Mouse (Mus musculus): ENCODE measurements around the gene Dtx2. TPM values are rescaled to one million over a fixed set of nuclear protein-coding genes. Genes with fewer than 3 reads are reported as not detected.
"Not testable (repeated sequence)": the region's sequence is repeated elsewhere in the genome, so short reads cannot be mapped to it uniquely, and the experiment has no call there.

Dtx2 gene
- polyA plus RNA-seq, 1 experiment from 2014 or later = 17.4 TPM

- 8% methylated on average over 12 of the region's 12 CpGs for WGBS
- Histone ChIP-seq H3K27ac (replicated peaks in 1 of 2; ENCODE audit: control insufficient read depth in 1 of 2, insufficient read depth in 1 of 2, low read depth in 2 of 2, low read length in 2 of 2) (no peak overlapping the region), H3K4me2 (ENCODE audit: low read length) (no peak overlapping the region), H3K9me3 (ENCODE audit: control insufficient read depth, low read length) (no peaks in the 10 kb centered on the region), H3K4me1 (ENCODE audit: control insufficient read depth in 2 of 2, insufficient read depth in 2 of 2, low read length in 2 of 2) (no peaks in the 10 kb centered on the region), H3K4me3 (ENCODE audit: control insufficient read depth in 1 of 2, insufficient read depth in 1 of 2, low read depth in 1 of 2, low read length in 2 of 2) (no peak overlapping the region), H3K36me3 (ENCODE audit: control insufficient read depth, insufficient read depth, low read length) (no peaks in the 10 kb centered on the region), H3K9ac (ENCODE audit: low read length) (no peak overlapping the region), H3K27me3 (ENCODE audit: control insufficient read depth, insufficient read depth, low read length) (peaks cover 10% of the 10 kb centered on the region; the same call in 1 of the 2 replicates)
- no peak for ATAC-seq (ENCODE audit: insufficient number of reproducible peaks, insufficient read depth, low FRiP score, low read depth)
Measured at GRCm38 (mm10) chr5:136061567-136061966, 67.0 kb downstream of the Dtx2 start.

DNA sequence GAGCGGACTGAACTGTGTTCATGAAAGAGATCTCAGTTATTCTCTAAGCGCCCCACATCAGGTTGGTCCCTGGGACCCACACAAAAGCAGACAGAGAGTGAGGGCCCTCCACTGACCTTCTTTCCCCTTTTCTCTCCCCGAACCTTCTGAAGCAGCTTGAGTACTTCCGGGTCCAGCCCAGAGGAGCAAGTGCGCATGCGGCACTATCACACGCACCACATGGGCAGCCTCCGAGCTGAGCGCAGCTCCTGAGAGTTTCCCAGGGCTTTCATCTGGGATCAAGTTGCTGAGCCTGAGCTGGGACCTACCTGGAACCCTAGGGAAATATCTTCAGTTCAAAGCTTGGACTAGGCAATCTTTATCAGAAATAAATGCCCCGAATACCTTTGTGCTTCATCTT lies 69.3 kb downstream of the Dtx2 start:
- no peak overlapping the region for H3K9ac ChIP-seq (ENCODE audit: low read length)
- H3K27ac ChIP-seq (replicated peaks in 1 of 2; ENCODE audit: control insufficient read depth in 1 of 2, insufficient read depth in 1 of 2, low read depth in 2 of 2, low read length in 2 of 2) = no peak overlapping the region
- H3K4me2 ChIP-seq (ENCODE audit: low read length) = no peak overlapping the region
- H3K4me1 ChIP-seq (ENCODE audit: control insufficient read depth in 2 of 2, insufficient read depth in 2 of 2, low read length in 2 of 2) = no peaks in the 10 kb centered on the region
- H3K4me3 ChIP-seq (ENCODE audit: control insufficient read depth in 1 of 2, insufficient read depth in 1 of 2, low read depth in 1 of 2, low read length in 2 of 2) = no peak overlapping the region
- ATAC-seq (ENCODE audit: insufficient number of reproducible peaks, insufficient read depth, low FRiP score, low read depth) = no peak
- no peaks in the 10 kb centered on the region for H3K27me3 ChIP-seq (ENCODE audit: control insufficient read depth, insufficient read depth, low read length)
- H3K36me3 ChIP-seq (ENCODE audit: control insufficient read depth, insufficient read depth, low read length) = no peaks in the 10 kb centered on the region
- WGBS = 86% methylated on average over 10 of the region's 10 CpGs
- no peaks in the 10 kb centered on the region for H3K9me3 ChIP-seq (ENCODE audit: control insufficient read depth, low read length)

- not testable (repeated sequence) for H3K36me3 ChIP-seq (ENCODE audit: control insufficient read depth, insufficient read depth, low read length); H3K4me1 ChIP-seq (ENCODE audit: control insufficient read depth in 2 of 2, insufficient read depth in 2 of 2, low read length in 2 of 2); H3K9ac ChIP-seq (ENCODE audit: low read length); H3K9me3 ChIP-seq (ENCODE audit: control insufficient read depth, low read length); H3K4me3 ChIP-seq (ENCODE audit: control insufficient read depth in 1 of 2, insufficient read depth in 1 of 2, low read depth in 1 of 2, low read length in 2 of 2); ATAC-seq (ENCODE audit: insufficient number of reproducible peaks, insufficient read depth, low FRiP score, low read depth); H3K27me3 ChIP-seq (ENCODE audit: control insufficient read depth, insufficient read depth, low read length); H3K27ac ChIP-seq (replicated peaks in 1 of 2; ENCODE audit: control insufficient read depth in 1 of 2, insufficient read depth in 1 of 2, low read depth in 2 of 2, low read length in 2 of 2); H3K4me2 ChIP-seq (ENCODE audit: low read length)
- WGBS = 60% methylated on average over 11 of the region's 11 CpGs
Measured at GRCm38 (mm10) chr5:136066404-136067148, 72.0 kb downstream of the Dtx2 start.

DNA sequence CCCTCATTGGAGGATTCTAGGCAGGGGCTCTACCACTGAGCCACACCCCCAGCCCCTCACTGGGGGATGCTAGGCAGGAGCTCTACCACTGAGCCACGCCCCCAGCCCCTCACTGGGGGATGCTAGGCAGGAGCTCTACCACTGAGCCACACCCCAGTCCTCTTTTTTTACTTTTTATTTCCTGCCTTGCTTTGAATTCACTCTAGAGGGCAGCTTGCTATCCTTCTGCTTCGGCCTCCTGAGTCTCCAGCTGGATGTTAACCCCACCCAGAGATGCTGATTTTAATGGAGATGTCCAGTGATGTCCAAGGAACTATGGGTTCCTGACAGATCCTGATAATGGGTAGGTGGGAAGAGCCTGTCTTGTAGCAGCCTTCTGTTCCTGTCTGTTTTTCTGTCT lies 74.8 kb downstream of the Dtx2 start:
- 51% methylated on average over 2 of the region's 2 CpGs for WGBS
- no peaks in the 10 kb centered on the region for H3K36me3 ChIP-seq (ENCODE audit: control insufficient read depth, insufficient read depth, low read length)

DNA sequence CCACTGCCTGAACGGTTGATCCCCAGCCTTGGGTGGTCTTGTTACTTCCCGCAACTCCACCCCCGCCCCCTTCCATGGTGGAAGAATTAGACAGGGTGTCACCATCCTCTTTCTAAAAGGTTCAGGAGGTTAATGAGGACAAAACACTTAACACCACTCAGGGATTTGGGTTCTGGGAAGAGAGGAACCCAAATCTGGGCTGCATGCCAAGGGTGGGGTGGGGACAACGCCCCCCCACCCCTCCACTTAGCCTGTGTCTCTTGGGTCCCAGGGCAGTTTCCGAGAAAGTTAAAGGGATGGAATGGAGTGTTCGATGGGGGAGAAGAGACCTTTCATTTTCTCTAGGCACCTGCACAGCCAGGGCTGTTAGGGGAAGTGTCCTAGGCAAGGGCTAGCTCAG lies 78.5 kb downstream of the Dtx2 start:
- no peak overlapping the region for H3K27ac ChIP-seq (replicated peaks in 1 of 2; ENCODE audit: control insufficient read depth in 1 of 2, insufficient read depth in 1 of 2, low read depth in 2 of 2, low read length in 2 of 2)
- no peak for ATAC-seq (ENCODE audit: insufficient number of reproducible peaks, insufficient read depth, low FRiP score, low read depth)
- WGBS = 53% methylated on average over 6 of the region's 6 CpGs
- H3K27me3 ChIP-seq (ENCODE audit: control insufficient read depth, insufficient read depth, low read length) = no peaks in the 10 kb centered on the region
- no peak overlapping the region for H3K9ac ChIP-seq (ENCODE audit: low read length)
- 0 out of 4 replicates have a peak, but pooled peaks cover 0 to 3% of the 10 kb centered on the region in 2 experiments for H3K4me1 ChIP-seq (ENCODE audit: control insufficient read depth in 2 of 2, insufficient read depth in 2 of 2, low read length in 2 of 2)
- no peak overlapping the region for H3K4me2 ChIP-seq (ENCODE audit: low read length)
- H3K4me3 ChIP-seq (ENCODE audit: control insufficient read depth in 1 of 2, insufficient read depth in 1 of 2, low read depth in 1 of 2, low read length in 2 of 2) = no peak overlapping the region
- H3K36me3 ChIP-seq (ENCODE audit: control insufficient read depth, insufficient read depth, low read length) = no peaks in the 10 kb centered on the region
- no peaks in the 10 kb centered on the region for H3K9me3 ChIP-seq (ENCODE audit: control insufficient read depth, low read length)

More for the DNA sequence above, 74.8 kb downstream of the Dtx2 start:
- Histone ChIP-seq H3K4me3 (ENCODE audit: control insufficient read depth in 1 of 2, insufficient read depth in 1 of 2, low read depth in 1 of 2, low read length in 2 of 2) (no peak overlapping the region), H3K9me3 (ENCODE audit: control insufficient read depth, low read length) (no peaks in the 10 kb centered on the region), H3K27ac (replicated peaks in 1 of 2; ENCODE audit: control insufficient read depth in 1 of 2, insufficient read depth in 1 of 2, low read depth in 2 of 2, low read length in 2 of 2) (no peak overlapping the region), H3K27me3 (ENCODE audit: control insufficient read depth, insufficient read depth, low read length) (no peaks in the 10 kb centered on the region), H3K4me1 (ENCODE audit: control insufficient read depth in 2 of 2, insufficient read depth in 2 of 2, low read length in 2 of 2) (0 out of 4 replicates have a peak, but pooled peaks cover 0 to 3% of the 10 kb centered on the region in 2 experiments), H3K4me2 (ENCODE audit: low read length) (no peak overlapping the region), H3K9ac (ENCODE audit: low read length) (no peak overlapping the region)
- ATAC-seq (ENCODE audit: insufficient number of reproducible peaks, insufficient read depth, low FRiP score, low read depth) = no peak

DNA sequence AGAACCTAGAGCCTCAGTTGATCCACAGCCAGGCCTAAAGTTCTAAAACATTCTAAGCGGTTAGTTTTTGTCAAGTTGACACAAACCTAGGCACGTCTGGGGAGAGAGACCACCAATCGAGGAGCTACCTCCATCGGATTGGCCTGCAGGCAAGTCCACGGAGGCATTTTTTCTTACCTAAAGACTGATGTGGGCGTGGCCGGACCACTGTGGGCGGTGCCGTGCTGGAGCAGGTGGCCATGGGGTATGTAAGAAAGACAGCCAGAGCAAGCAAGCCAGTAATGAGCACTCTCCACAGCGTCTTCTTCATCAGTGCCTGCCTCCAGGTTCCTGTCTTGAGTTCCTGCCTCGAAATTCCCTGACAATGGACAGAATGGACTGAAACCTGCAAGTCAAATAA lies 78.9 kb downstream of the Dtx2 start:
- ATAC-seq (ENCODE audit: insufficient number of reproducible peaks, insufficient read depth, low FRiP score, low read depth) = no peak
- H3K27me3 ChIP-seq (ENCODE audit: control insufficient read depth, insufficient read depth, low read length) = no peaks in the 10 kb centered on the region
- H3K36me3 ChIP-seq (ENCODE audit: control insufficient read depth, insufficient read depth, low read length) = no peaks in the 10 kb centered on the region
- 59% methylated on average over 11 of the region's 11 CpGs for WGBS
- no peak overlapping the region for H3K4me2 ChIP-seq (ENCODE audit: low read length)
- H3K4me3 ChIP-seq (ENCODE audit: control insufficient read depth in 1 of 2, insufficient read depth in 1 of 2, low read depth in 1 of 2, low read length in 2 of 2) = no peak overlapping the region
- H3K27ac ChIP-seq (replicated peaks in 1 of 2; ENCODE audit: control insufficient read depth in 1 of 2, insufficient read depth in 1 of 2, low read depth in 2 of 2, low read length in 2 of 2) = no peak overlapping the region
- 0 out of 4 replicates have a peak, but pooled peaks cover 0 to 3% of the 10 kb centered on the region in 2 experiments for H3K4me1 ChIP-seq (ENCODE audit: control insufficient read depth in 2 of 2, insufficient read depth in 2 of 2, low read length in 2 of 2)
- no peaks in the 10 kb centered on the region for H3K9me3 ChIP-seq (ENCODE audit: control insufficient read depth, low read length)
- no peak overlapping the region for H3K9ac ChIP-seq (ENCODE audit: low read length)

DNA sequence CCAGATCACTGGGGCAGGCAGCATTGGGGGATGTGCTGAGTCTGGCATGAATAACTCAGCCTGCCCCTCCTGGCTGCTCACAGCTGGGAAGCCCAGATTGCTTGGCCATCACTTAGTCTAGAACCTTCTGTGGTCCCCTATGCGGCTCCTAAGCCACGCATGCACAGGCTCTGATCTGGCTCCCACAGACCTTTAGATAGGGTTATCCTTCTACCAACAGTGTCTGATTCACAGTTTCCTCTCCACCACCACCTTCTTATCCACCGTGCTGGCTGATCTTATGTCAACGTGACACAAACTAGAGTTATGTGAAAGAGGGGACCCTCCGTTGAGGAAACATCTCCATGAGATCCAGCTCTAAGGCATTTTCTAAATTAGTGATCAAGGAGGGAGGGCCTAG lies 80.5 kb downstream of the Dtx2 start:
- no peak overlapping the region for H3K4me3 ChIP-seq (ENCODE audit: control insufficient read depth in 1 of 2, insufficient read depth in 1 of 2, low read depth in 1 of 2, low read length in 2 of 2)
- no peak overlapping the region for H3K27ac ChIP-seq (replicated peaks in 1 of 2; ENCODE audit: control insufficient read depth in 1 of 2, insufficient read depth in 1 of 2, low read depth in 2 of 2, low read length in 2 of 2)
- no peaks in the 10 kb centered on the region for H3K9me3 ChIP-seq (ENCODE audit: control insufficient read depth, low read length)
- 62% methylated on average over 5 of the region's 5 CpGs for WGBS
- H3K9ac ChIP-seq (ENCODE audit: low read length) = no peak overlapping the region
- H3K36me3 ChIP-seq (ENCODE audit: control insufficient read depth, insufficient read depth, low read length) = no peaks in the 10 kb centered on the region
- no peak overlapping the region for H3K4me2 ChIP-seq (ENCODE audit: low read length)
- no peaks in the 10 kb centered on the region for H3K27me3 ChIP-seq (ENCODE audit: control insufficient read depth, insufficient read depth, low read length)
- H3K4me1 ChIP-seq (ENCODE audit: control insufficient read depth in 2 of 2, insufficient read depth in 2 of 2, low read length in 2 of 2) = 0 out of 4 replicates have a peak, but pooled peaks cover 0 to 3% of the 10 kb centered on the region in 2 experiments
- no peak for ATAC-seq (ENCODE audit: insufficient number of reproducible peaks, insufficient read depth, low FRiP score, low read depth)

DNA sequence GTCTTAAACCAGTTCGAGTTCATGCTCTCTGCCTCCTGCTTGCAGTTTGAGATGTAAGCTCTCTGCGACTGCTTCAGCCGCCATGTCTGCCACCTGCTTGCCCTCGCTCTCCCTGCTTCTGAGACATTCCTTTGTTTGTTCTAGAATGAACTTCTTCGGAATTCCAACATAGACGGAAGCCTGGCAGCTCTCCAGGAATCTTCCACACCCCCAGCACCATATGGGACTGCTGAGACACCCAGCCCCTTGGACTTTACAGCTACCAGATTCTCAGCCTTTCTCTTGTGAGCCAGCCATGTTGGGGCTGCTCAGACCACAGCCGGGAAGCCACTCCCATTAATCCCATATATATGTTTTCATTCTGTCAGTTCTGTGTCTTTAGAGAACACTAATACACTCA lies 81.7 kb downstream of the Dtx2 start:
- ATAC-seq (ENCODE audit: insufficient number of reproducible peaks, insufficient read depth, low FRiP score, low read depth) = no peak
- Histone ChIP-seq H3K4me3 (ENCODE audit: control insufficient read depth in 1 of 2, insufficient read depth in 1 of 2, low read depth in 1 of 2, low read length in 2 of 2) (no peak overlapping the region), H3K9me3 (ENCODE audit: control insufficient read depth, low read length) (no peaks in the 10 kb centered on the region), H3K27me3 (ENCODE audit: control insufficient read depth, insufficient read depth, low read length) (no peaks in the 10 kb centered on the region), H3K4me1 (ENCODE audit: control insufficient read depth in 2 of 2, insufficient read depth in 2 of 2, low read length in 2 of 2) (0 out of 4 replicates have a peak, but pooled peaks cover 0 to 3% of the 10 kb centered on the region in 2 experiments), H3K9ac (ENCODE audit: low read length) (no peak overlapping the region), H3K36me3 (ENCODE audit: control insufficient read depth, insufficient read depth, low read length) (no peaks in the 10 kb centered on the region), H3K27ac (replicated peaks in 1 of 2; ENCODE audit: control insufficient read depth in 1 of 2, insufficient read depth in 1 of 2, low read depth in 2 of 2, low read length in 2 of 2) (no peak overlapping the region), H3K4me2 (ENCODE audit: low read length) (no peak overlapping the region)
- 49% methylated on average over 7 of the region's 7 CpGs for WGBS

Data from heart, embryonic 14.5 days (tissue).